Mouse (Mus musculus) gastrocnemius, adult 2 months (tissue): ENCODE measurements around the gene Dnm3. TPM values are rescaled to one million over a fixed set of nuclear protein-coding genes. Genes with fewer than 3 reads are reported as not detected.

ENCODE experiments used
- DNase-seq: peaks from one replicate; pipeline ENCODE4 v3.0.0; 2022
- H3K27ac ChIP-seq: fragments of 200-600 bp; 2 replicates; pipeline ENCODE4 v1.8.1; 2022; ENCODE audit warnings: mild to moderate bottlenecking
- H3K4me3 ChIP-seq: fragments of 200-600 bp; 2 replicates; pipeline ENCODE4 v1.8.1; 2022; ENCODE audit warnings: mild to moderate bottlenecking, moderate library complexity
- CTCF ChIP-seq: fragments of 200-600 bp; IDR thresholded peaks from 2 replicates; pipeline ENCODE4 v1.8.1; 2022; ENCODE audit warnings: antibody characterized with exemption, mild to moderate bottlenecking, moderate library complexity
- intact Hi-C: fragments of 180-260 bp; cut with DNase I; formaldehyde crosslinking; loops from one replicate; pipeline ENCODE4 v1.15.1; 2025
- long read RNA-seq, 2 experiments: library from polyadenylated mRNA; stranded (forward); transcript quantifications; one replicate each; pipeline ENCODE4 v2.0.0; 2021
- total RNA-seq, 2 experiments: library from RNA; stranded (reverse); gene quantifications; 2 replicates each; pipeline ENCODE4 v1.2.3; 2021

Dnm3 gene
- 1 to 10 TPM; 6.5 to 8.7 TPM for total RNA-seq
- long read RNA-seq, experiment 1, partial matches to known transcripts: 2 of 7 reads
- long read RNA-seq, experiment 1, other reads (novel, unspliced or antisense): 5 of 7 reads
- long read RNA-seq, experiment 2, partial matches to known transcripts: 3 of 7 reads
- long read RNA-seq, experiment 2, other reads (novel, unspliced or antisense): 4 of 7 reads

- H3K4me3 ChIP-seq: peak within 1 kb of the TSS; percentile 81
- peak within 1 kb of the TSS; percentile 80 for H3K27ac ChIP-seq
- peak; percentile 51 for TF ChIP-seq CTCF
- intact Hi-C loops: loop anchor here (10.0 kb wide), 1 partner anchor 123 kb away; no protein-coding TSS in a partner anchor
- DNase-seq: peak; percentile 92
Observed at GRCm38 (mm10) chr1:162477246-162478209, at the start of gene Dnm3. Gene Dnm3, minus strand, starts transcription at chr1:162478034.

- Histone ChIP-seq H3K4me3 (no peak overlapping the region), H3K27ac (no peak overlapping the region)
- no peak for TF ChIP-seq CTCF
- intact Hi-C loops: no loop called here
- DNase-seq: no peak
Observed at GRCm38 (mm10) chr1:162515116-162515515, 37.3 kb upstream of the Dnm3 start.

GRCm38 (mm10) chr1:162510013-162510356 lies 32.2 kb upstream of the Dnm3 start:
- intact Hi-C loops: no loop called here
- DNase-seq: no peak
- TF ChIP-seq CTCF: no peak
- peak overlapping the region; percentile 71 for H3K27ac ChIP-seq
- no peak overlapping the region for H3K4me3 ChIP-seq

GRCm38 (mm10) chr1:162509329-162510012 lies 31.6 kb upstream of the Dnm3 start:
- intact Hi-C loops: no loop called here
- peak; percentile 65 for DNase-seq
- TF ChIP-seq CTCF: no peak
- peak overlapping the region; percentile 71 for H3K27ac ChIP-seq
- no peak overlapping the region for H3K4me3 ChIP-seq

GRCm38 (mm10) chr1:162508211-162509005 lies 30.6 kb upstream of the Dnm3 start:
- no peak for DNase-seq
- Histone ChIP-seq H3K4me3 (no peak overlapping the region), H3K27ac (peak overlapping the region; percentile 58)
- no peak for TF ChIP-seq CTCF
- intact Hi-C loops: no loop called here

GRCm38 (mm10) chr1:162506516-162506915 lies 28.7 kb upstream of the Dnm3 start:
- Histone ChIP-seq H3K4me3 (no peak overlapping the region), H3K27ac (no peak overlapping the region)
- intact Hi-C loops: no loop called here
- DNase-seq: no peak
- no peak for TF ChIP-seq CTCF

GRCm38 (mm10) chr1:162505649-162506048 lies 27.8 kb upstream of the Dnm3 start:
- no peak for TF ChIP-seq CTCF
- Histone ChIP-seq H3K27ac (no peak overlapping the region), H3K4me3 (no peak overlapping the region)
- no peak for DNase-seq
- intact Hi-C loops: no loop called here

GRCm38 (mm10) chr1:162476531-162477080 lies 1.2 kb downstream of the Dnm3 start:
- peak overlapping the region; percentile 81 for H3K4me3 ChIP-seq
- no peak for TF ChIP-seq CTCF
- intact Hi-C loops: loop anchor here (10.0 kb wide), 1 partner anchor 122 kb away; no protein-coding TSS in a partner anchor
- no peak for DNase-seq
- peak overlapping the region; percentile 80; the same call in 1 of the 2 replicates for H3K27ac ChIP-seq

- intact Hi-C loops: loop anchor here (10.0 kb wide), 1 partner anchor 118 kb away; no protein-coding TSS in a partner anchor
- H3K4me3 ChIP-seq: no peak overlapping the region
- TF ChIP-seq CTCF: no peak
Observed at GRCm38 (mm10) chr1:162472949-162473348, 4.9 kb downstream of the Dnm3 start.

GRCm38 (mm10) chr1:162471089-162471488 lies 6.7 kb downstream of the Dnm3 start:
- H3K27ac ChIP-seq: no peak overlapping the region
- no peak for TF ChIP-seq CTCF
- intact Hi-C loops: loop anchor here (10.0 kb wide), 1 partner anchor 116 kb away; no protein-coding TSS in a partner anchor
- DNase-seq: no peak
- no peak overlapping the region for H3K4me3 ChIP-seq

More at GRCm38 (mm10) chr1:162472949-162473348, 4.9 kb downstream of the Dnm3 start:
- DNase-seq: no peak
- no peak overlapping the region for H3K27ac ChIP-seq

GRCm38 (mm10) chr1:162469752-162470280 lies 8.0 kb downstream of the Dnm3 start:
- intact Hi-C loops: loop anchor here (10.0 kb wide), 1 partner anchor 115 kb away; no protein-coding TSS in a partner anchor
- no peak for DNase-seq
- no peak overlapping the region for H3K4me3 ChIP-seq
- no peak for TF ChIP-seq CTCF
- peak overlapping the region; percentile 24; the same call in 1 of the 2 replicates for H3K27ac ChIP-seq
